Mouse (Mus musculus): ENCODE data around the gene Mxd1.

DNA sequence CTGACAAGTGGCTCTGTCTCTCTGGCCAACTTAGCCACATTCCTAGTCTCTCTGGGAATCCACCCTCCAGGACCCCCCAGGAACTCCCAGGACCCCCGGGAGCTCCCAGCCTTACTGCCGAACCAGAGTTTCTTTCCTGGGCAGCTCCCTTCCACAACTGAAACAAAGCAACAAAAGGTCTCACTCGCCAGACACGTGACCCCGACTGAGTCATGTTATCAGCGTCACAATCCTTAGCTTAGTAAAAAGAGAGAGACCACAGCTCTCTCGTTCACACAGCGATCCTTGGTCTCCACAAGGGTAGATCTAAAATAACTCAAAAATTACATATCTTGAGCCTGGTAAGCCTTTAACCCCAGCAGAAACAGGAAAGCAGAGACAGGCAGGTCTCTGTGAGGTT lies 27.2 kb downstream of the Mxd1 start:
- TF ChIP-seq GATA1 (IDR thresholded peaks at IDR 0.05; ENCODE audit: low read length) (no peak), TAL1 (IDR thresholded peaks at IDR 0.05; ENCODE audit: low read length) (no peak)
